Mouse (Mus musculus) spleen, adult 2 months (tissue): ENCODE measurements around the gene Atp7b.

Source experiments
- CTCF ChIP-seq: fragments of 200-500 bp; IDR thresholded peaks from 2 replicates; pipeline ENCODE4 v1.5.1; 2011; ENCODE audit warnings: mild to moderate bottlenecking, inconsistent platforms; ENCODE audit not compliant: insufficient read depth, insufficient read length, insufficient replicate concordance; ENCODE audit errors: extremely low read depth
- POLR2A ChIP-seq: fragments of 200-500 bp; IDR thresholded peaks from 2 replicates; pipeline ENCODE4 v1.6.1; 2011; ENCODE audit warnings: low read depth, low read length, inconsistent platforms

DNA sequence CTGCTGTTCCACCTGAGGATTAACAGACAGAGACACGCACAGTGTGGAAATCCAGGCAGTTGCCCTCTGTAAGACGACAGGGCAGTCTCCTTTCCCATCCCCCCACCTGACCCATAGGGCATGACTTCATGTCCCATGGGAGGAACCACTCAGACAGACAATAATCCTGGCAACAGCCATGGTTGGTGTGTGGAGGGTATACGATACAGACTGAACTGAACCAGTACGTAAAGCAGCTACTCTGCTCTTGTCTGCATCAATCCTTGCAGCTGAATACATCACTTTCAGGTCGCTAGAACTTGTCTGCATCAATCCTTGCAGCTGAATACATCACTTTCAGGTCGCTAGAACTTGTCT lies 20.0 kb downstream of the Atp7b start:
- TF ChIP-seq CTCF, result no peak
- no peak for TF ChIP-seq POLR2A
